Mouse (Mus musculus) cerebellum, adult 8-10 months (tissue): ENCODE results near the gene Map7d2.
"Not testable (repeated sequence)": the region's sequence is repeated elsewhere in the genome, so short reads cannot be mapped to it uniquely, and the experiment has no call there.

Experiments
- DNase-seq: peaks from one replicate; pipeline ENCODE4 v3.0.0; 2022

Gene Map7d2

DNA sequence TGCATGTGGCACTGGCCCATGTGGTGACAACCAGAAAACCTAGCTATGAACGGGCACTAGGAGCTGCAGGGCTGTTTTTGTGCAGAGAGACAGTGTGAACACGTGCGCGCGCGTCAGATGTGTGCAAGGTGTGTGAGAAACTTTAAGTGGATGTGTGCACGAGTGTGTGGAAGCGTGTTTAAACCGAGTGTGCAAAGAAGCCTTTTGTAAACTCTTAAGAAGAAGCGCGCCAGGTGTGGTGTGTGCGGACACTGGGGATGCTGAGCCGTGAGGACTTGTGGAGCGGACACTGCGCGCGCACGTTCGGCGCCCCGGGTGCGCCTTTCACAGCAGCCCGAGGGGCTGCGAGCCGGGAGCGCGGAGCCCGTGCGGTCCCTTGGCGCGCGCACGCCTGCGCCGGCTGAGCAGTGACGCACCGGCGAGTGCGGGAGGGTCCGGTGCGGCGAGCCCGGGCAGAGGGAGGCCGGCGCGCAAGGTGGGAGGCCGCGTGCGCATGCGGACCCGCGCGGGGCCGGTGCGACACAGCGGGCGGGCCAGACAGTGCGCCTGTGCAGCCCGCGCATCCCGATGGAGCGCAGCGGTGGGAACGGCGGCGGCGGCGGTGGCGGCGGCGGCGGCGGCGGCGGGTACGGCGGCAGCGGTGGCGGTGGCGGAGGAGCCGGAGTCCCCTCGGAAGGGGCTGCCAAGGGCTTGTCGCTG, at the start of gene Map7d2:
TSS of gene Map7d2 (plus strand) at position 443 of the 699 bp plus-strand sequence.
- peak; percentile 51 for DNase-seq

DNA sequence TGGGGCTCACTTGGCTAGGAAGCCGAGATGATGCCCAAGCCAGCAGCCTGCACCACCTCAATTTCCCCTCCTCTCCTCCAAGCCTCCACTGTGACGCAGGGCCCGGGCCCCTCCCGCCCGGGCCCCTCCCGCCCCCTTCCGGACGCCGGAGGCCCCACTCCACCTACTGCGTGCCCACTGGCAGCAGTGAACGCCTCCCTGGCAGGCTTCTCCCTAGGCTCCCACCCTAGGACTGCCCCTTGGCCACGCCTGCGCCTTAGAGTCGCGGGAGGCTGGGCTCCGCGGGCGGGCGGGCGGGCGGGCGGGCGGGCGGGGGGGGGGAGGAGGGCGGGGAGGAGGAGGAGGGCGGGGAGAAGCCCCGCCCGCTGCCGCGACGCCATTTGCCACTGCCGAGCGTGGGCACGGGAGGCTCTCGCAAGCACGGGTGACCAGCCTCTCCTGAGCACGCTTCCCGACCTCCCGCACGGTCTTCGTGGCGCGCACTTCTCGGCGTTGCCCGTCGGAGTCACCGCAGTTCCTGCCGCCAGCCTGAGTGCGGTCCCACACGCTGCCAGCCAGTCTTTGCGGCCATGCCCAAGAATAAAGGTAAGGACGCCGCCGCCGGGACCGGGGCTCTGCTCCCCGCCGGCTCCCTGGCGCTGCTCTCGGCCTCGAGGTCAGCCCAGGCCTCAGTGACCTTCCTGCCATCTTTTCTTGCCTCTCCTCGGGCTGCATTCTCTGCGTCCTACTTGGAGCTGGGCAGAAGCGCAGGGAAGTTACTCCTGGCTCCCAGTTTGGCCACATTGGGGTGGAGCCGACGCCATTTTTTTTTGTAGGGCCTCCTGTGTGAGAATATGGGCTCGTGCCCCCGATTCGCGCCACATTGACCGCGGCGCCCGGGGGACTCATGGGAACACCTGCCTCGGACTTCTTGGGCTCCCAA, 42.3 kb upstream of the Map7d2 start, which contains the start of gene Eif1ax:
TSS of gene Eif1ax (plus strand) at position 348 of the 922 bp plus-strand sequence.
- peak; percentile 54 for DNase-seq

DNA sequence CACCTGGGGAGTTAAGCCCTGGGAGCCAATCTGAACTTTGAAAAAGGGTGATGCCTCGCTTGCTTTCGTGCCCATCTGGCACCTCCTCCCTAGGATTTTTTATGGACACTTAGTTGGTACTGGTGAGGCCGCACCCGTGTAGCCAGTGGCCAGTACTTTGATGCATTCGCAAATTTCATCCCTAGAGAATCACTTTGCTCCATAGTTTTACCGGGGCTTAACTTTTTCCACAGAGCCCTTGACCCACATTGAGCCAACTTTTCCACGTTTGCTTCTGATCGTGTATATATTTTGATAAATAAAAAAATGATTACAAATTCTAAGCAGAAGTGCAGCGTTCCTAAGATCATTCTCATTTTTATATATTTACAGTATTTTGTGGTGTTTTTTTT, 41.6 kb upstream of the Map7d2 start:
- no peak for DNase-seq

DNA sequence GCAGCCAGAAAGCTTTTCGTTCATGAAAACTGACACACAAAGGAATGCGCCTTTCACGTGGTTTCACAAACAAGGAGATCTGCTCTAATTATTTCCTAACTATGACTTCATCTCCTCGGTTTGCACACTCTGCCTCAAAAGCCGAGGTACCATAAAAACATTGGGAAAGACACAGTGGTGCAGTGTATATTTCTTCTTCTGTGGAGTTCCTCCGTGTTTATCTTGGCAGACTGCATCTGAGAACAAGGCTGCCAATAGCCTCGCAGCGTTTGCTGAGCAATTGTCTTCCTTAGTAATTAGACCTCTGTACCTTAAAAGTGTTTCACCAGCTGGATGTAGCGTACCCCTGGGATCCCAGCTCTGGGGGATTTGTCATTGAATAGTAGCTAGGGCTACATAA, 27.3 kb upstream of the Map7d2 start:
- DNase-seq: no peak

DNA sequence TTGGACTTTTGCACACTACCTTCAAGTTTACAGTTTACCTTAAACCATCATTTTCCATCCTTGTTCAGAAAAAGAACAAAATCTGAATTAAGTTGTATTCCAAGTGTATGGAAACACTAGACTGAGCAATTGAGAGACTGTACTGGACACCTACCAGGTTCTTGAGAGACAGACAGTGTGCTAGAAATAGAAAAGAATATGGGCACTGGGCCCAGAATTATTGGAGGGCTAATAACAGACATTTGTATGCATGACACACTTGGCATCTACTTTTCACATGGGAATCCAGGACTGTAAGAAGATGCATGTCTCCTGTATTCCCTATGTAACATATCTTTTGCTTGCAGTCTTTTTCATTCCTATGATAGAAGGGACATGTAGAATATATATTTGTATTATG, 25.4 kb upstream of the Map7d2 start:
- no peak for DNase-seq

DNA sequence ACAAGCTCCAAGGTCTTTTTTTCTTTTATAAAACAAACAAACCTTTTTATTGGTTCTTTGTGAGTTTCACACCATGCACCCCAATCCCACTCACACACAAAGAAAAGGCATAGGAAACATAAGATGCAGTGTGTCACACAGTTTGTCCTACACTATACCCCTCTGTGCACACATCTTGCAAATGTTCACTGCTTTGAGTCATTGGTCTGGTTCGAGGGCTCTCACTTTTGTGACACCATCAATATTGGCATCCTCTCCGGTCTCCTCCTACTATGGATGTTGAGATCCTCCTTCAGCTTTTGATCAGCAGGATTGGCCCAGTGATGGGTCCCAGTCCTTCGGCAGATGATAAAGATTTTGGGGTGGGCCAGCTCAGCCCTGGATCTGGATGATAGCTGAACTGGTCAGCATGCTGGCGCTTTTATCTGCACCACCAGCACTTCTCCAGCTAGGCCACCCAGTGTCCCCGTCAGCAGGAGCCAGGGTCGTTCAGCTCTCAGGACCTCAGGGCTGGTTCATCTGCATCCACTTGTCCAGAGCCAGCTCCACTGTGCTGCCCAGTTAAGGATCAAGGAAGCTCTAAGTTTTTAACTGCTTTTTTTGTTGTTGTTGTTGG, 23.9 kb upstream of the Map7d2 start:
- no peak for DNase-seq

DNA sequence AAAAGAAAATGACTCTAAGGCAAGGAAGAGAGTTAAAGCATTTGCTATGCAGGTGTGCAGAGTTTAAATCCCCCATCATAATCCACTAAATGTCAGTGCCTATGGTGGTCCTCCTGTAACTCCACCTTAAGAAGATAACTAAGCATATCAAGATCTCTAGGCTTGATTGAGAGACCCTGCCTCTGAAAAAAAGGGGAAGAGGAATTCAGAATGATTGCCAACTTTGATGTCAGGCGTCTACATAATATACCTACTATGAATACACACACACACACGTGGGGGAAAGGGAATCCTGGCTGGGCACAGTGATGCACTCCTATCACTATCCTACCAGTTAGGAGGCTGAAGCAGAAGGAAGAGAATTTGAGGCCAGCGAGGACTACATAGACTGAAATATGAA, 23.1 kb upstream of the Map7d2 start:
- no peak for DNase-seq

DNA sequence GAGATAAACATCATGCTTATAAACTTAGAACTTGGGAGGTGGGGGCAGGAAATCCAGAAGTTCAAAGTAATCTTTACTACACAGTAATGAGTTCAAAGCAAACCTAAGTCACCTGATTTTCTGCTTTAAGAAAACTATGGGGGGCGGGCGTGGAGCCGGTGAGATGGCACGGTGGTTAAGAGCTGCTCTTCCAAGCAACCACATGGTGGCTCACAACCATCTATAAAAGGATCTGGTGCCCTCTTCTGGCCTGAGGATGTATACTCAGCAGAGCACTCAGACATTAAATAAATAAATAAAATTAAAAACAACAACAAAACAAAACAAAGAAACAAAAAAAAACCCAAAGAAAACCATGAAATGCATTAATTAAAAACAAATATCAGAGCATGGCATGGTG, 5.1 kb upstream of the Map7d2 start:
- peak; percentile 23 for DNase-seq

DNA sequence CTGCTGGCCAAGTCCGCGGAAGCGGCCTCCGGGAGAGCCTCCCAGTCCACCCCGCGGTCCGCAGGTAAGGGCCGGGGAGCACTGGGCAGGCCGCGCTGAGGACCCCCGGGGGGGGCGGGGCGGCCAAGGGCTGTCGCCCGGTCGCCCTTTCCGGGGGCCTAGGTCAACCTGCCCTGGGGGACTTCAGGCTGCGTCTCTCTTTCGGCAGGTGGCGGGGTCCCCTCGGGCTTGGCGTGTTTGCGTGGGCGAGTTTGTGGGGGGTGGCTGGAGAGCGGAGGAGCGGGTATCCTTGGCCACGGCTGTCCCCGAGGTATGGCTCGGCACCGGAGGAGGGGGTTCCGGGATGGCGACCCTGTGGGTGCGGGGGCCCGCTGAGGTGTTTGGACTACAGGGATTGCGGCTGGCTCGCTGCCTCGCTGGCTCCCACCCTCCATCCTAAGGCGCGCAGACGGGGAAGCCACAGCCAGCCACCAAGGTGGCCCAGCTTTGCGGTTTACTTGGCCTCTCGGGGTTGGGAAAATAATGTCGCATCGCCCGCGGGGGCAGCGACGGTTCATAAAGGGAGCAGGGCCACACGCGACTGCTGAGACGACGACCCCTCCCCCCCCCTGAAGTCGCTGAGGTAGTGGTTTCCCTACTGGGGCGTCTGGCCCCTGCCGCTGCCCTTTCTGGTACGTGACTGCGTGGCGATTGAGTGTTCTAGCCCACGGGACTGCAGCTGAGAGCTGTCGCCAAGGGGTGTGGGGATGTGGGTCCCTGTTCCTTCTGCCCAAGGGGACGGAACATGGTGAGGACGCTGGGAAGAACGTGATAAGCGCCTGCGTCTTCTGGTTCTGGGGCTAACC, 679 bp downstream of the Map7d2 start:
- DNase-seq: peak; percentile 24

DNA sequence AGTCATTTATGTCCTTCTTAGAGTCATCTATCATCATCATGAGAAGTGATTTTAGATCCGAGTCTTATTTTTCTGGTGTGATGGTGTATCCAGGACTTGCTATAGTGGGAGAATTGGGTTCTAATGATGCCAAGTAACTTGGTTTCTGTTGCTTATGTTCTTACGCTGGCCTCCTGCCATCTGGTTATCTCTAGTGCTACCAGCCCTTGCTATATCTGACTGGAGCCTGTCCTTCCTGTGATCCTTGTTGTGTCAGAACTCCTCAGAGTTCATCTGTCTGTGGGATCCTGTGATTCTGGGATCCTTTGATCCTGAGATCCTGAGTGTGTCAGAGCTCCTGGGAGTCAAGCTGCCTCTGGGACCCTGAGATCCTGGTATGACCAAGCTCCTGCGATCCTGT, 16.1 kb downstream of the Map7d2 start:
- DNase-seq: not testable (repeated sequence)

DNA sequence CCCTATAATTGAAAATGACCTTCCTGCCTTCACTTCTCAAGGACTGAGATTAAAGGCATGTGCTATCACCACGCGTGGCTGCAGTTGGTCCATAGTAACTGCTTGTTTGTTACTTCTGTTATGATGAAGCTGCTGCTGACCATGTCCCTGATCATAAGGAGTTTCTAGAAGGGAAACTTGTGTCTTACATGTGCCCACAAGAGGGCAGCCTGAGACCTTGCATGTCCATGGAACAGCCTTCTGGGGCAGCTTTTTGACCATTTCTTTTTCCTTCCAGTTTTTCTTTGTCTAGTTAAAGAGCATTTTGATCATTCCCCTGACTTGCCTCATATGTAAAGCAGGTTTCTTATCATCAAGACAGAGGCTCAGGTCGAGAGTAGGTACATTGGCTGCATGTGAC, 27.8 kb downstream of the Map7d2 start:
- DNase-seq: peak; percentile 9

DNA sequence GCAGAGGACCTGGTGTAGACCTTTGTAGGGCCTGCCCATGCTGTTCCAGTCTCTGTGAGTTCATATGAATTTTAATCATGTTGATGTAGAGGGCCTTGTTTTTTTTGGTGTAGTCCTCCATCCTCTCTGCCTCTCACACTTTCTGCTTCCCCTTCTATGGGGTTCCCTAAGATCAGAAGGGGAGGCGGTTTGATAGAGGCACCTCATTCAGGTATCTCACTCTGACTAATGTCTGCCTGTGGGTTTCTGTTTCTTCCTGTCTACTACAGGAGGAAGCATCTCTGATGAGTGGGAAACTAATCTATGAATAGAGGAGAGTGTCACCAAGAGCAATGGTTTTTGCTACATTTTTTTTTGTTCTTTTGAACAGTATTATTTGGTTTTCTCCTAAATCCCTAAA, 32.8 kb downstream of the Map7d2 start:
- DNase-seq: no peak

DNA sequence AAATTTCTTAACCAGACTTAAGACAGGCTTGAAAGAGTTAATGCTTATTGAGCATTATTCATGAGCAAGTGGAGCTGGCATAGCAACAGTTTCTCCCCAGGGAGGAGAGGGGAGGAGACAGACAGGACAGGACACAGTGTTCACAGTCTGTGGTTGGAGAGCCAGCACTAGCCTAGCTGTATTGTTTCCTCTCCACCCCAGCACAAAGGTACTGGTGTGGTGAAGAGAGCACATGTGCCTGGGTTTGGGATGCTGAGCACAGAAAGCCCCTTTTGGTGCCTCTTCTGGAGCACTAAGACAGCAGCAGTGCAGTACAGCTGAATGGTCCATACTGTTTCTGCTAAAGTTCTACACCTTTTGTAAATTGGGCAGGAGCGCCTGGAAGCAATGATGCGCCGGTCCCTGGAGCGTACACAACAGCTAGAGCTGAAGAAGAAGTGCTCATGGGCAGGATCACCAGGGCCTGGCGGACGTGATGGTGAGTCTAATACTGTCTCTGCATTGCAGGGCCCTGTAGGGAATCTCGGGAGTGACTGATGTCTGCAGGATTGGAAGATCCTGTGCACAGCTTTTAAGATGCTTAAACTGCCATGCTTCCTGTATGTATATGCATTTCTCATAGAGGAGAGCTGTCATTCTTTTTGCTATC, 44.8 kb downstream of the Map7d2 start:
- no peak for DNase-seq

DNA sequence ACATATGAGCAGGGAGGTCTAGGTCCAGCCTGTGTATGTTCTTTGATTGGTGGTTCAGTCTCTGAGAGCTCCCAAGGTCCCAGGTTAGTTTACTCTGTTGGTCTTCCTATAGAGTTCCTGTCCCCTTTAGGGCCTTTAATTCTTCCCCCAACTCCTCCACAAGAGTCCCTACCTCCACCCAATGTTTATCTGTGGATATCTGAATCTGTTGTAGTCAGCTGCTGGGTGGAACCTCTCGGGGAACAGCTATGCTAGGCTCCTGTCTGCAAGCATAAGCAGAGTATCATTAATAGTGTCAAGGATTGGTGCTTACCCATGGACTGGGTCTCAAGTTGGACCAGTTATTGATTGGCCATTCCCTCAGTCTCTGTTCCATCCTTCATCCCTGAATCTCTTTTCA, 60.4 kb downstream of the Map7d2 start:
- no peak for DNase-seq

DNA sequence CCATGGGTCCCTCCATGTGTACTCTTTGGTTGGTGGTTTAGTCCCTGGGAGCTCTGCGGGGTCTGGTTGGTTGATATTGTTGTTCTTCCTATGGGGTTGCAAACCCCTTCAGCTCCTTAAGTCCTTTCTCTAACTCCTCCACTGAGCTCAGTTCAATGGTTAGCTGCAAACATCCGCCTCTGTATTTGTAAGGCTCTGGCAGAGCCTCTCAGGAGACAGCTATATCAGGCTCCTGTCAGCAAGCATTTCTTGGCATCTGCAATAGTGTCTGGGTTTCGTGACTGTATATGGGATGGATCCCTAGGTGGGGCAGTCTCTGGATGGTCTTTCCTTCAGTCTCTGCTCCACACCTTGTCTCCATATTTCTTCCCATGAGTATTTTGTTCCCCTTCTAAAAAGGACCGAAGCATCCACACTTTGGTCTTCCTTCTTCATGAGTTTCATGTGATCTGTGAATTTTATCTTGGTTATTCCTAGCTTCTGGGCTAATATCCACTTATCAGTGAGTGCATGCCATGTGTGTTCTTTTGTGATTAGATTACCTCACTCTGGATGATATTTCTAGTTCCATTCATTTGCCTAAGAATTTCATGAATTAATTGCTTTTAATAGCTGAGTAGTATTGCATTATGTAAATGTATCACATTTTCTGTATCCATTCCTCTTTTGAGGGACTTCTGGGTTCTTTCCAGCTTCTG, 64.0 kb downstream of the Map7d2 start:
- not testable (repeated sequence) for DNase-seq

DNA sequence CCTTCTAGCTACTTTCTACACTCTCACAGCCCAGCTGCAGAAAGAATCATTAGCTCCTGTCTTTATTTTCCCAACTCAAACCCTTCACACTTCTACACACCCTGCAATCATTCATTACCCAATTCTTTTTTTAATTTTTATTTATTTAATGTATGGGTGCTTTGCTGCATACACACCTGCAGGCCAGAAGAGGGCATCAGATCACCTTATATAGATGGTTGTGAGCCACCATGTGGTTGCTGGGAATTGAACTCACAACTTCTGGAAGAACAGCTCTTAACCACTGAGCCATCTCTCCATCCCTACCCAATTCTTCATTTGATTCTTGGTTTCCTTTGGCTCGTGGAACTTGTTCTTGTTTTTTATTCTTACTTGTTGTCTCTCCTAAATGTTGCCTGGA, 69.9 kb downstream of the Map7d2 start:
- no peak for DNase-seq

DNA sequence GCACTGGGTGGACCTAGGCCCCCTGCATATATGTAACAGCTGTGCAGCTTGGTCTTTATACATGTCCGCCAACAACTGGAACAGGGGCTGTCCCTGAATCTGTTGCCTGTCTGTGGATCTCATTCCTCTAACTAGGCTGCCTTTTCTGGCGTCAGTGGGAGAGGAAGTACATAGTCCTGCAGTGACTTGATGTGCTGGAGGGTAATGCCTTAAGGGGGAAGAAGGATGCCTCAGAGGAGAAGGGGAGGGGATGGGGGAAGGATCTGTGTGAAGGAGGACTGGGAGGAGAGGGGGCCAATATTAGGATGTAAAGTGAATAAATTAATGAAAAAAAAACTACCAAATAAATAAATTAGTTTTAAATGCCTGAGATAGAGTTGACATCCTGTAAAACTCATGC, 88.8 kb downstream of the Map7d2 start:
- no peak for DNase-seq

DNA sequence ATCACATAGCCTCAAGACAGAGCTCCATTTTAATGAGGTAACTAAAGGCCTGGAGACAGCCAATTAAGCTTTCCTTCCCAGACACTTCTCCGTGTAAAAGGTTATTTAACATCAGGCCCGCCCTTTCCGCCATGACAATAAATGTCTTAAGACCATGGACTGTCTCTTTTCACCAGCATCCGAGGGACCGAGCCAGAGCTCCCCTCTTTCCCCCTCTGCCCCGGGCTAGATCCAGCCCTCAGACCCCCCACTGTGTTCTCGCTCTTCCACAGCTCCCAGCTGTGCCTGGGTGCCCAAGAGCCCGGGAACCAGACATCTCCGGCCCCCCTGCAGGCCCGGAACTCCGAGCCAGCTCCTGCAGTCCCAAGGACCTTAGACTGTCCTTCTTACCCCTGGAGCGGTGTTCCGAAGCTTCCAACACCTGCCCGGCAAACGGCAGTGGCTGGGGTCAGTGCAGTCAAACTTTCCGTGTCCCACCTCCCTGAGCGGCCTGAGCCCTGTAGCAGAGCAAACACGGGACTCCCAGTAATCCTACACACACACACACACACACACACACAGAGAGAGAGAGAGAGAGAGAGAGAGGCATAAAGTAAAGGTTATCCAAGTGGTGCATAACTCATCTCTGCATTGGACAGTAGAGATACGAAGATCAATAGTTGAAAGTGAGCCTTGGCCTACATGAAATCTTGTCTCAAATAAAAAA, 94.1 kb downstream of the Map7d2 start:
- DNase-seq: no peak

DNA sequence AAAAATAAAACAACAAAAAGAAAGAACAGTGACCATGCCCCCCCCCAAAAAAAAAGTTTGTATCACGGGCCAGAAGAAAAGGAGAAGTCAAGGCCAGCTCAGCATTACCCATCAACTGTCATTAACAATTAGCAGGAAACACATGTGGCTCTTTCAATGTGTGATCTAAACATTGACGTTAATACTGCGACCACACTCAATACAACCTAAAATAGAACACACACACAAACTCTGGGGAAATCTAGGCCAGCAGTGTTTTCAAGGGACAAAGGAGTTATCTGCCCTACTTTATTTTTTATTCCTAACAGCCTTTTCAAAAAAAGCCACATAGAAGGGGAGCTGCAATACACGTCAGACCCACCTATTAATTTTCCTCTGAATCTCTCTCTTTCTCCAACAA, 94.7 kb downstream of the Map7d2 start:
- no peak for DNase-seq

DNA sequence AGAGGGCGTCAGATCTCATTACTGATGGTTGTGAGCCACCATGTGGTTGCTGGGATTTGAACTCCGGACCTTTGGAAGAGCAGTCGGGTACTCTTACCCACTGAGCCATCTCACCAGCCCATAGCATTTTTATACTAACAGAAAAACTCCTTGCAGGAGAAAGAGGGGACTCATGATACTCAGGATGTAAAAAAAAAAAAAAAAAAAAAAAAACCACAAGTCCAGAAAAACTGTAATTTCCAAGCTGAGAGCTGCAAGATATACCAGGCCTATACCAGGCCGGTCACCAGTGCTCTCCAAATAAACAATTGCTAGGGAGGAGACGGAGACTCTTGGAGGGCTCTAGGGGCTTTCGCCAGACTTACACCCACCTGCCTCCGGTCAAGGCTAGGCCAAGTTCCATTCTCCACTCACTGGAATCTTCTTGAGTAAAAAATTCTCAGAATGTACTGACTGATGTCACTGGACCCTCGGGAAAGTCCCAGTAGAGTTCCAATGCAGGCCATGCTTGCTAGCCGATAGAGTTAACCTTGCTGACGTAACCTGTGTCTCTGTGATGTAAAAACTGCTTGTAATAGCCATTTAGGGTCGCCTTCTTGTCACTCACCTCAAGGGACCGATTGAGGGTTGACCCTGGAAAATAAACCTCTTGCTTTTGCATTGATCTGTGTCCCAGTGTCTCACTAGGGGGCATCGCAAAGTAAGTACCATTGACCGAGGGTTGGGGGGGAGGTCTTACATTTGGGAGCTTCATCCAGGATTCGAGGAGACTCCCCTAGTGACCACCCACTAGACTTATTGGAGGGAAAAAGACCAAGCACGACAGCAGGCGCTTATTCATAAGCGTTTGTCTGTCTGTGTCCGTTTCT, 95.7 kb downstream of the Map7d2 start:
- no peak for DNase-seq
